Mouse (Mus musculus) hematopoietic stem cell, adult 5-6 weeks (primary cell): ENCODE measurements around the gene Svopl. TPM values are rescaled to one million over a fixed set of nuclear protein-coding genes. Genes with fewer than 3 reads are reported as not detected.
A peak's percentile ranks its signal among the peaks of the same experiment; 100 is the strongest.

Experiments
- ATAC-seq, 2 experiments: fragments of 125-278 bp in 1 of 2; replicated peaks in 1 of 2; 2 replicates each; pipeline ENCODE4 v1.8.0; 2016 to 2017; ENCODE audit warnings: inconsistent platforms in 2 of 2, mild to moderate bottlenecking in 2 of 2, moderate number of reproducible peaks in 2 of 2, low read depth in 1 of 2, moderate TSS enrichment in 1 of 2; ENCODE audit not compliant: low FRiP score in 2 of 2, poor library complexity in 2 of 2, severe bottlenecking in 2 of 2, insufficient read depth in 1 of 2, low TSS enrichment in 1 of 2
- total RNA-seq: library from RNA; stranded (forward); fragments of 172-1452, 232-1000 nt; gene quantifications from 2 replicates; pipeline ENCODE4 v1.2.3, GENCODE M21; 2017

Gene Svopl
- total RNA-seq, 1 experiment from 2014 or later: not detected

GRCm38 (mm10) chr6:38048800-38049561, 2.2 kb upstream of the Svopl start:
- no peak; a peak in 1 of 4 replicates for ATAC-seq

GRCm38 (mm10) chr6:38048003-38048402, 1.2 kb upstream of the Svopl start:
- ATAC-seq: 0 out of 4 replicates have a peak, but pooled peaks of 1 of the 2 experiments have one; percentile 22

DNA sequence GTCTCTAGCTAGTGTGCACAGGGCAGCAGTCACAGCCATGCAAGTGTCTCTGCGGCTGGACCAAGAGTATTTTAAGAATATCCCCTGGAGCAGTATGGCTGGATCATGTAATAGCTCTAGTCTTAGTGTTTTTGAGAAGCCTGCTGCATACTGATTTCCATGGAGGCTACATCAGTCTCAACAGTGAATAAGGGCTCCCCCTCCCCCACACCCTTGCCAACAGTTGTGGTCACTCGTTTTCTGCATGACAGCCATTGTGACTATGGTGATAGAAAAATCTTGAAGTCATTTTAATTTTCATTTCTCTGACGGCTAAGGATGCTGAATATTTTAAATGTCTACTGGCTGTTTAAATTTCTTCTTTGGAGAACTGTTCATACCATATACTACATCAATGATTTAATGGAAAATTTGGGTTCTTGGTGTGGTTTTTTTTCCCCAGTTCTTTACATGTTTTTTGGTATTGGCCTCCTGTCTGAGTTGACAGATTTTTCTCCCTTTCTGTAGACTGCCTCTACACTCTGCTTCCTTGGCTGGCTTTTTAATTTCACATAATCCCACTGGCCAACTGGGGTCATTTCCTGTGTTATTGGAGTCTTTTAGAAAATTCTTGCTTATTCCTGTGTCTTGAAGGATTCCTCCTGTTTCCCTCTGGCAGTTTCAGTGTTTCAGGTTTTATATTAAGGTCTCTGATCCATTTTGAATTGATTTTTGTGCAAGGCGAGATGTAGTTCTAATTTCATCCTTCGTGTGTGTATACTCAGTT, 13.8 kb downstream of the Svopl start:
- ATAC-seq: no peak

DNA sequence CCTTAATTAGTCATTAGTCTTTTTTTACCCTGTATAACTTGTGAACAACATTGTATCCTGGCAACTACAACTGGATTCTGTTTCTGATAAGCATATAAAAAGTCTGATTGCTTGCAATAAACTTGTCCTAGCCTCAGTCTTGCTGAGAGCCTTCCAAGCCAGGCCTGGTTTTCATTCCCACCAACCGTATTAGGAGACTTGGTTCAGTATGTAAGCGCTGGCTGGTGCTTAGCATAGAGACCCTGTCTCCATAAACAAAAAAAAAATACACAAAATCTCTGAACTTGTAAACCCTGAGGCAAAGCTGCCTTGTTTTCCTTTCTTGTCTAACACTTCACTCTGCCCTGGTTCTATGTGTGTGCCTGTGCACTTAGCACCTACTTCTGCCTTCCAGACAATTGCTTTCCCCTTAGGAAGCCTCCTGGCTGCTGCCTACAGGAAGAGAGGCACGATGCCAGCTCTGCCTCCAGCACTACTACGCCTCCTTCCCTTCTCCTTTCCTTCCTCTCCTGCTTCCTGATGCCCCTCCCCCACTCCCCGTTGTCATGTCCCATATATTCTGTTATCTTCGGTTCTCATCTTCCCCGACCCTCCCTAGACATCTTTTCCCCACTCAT, 14.8 kb downstream of the Svopl start:
- no peak for ATAC-seq

- no peak for ATAC-seq
Measured at GRCm38 (mm10) chr6:38028205-38028604, 18.6 kb downstream of the Svopl start.

DNA sequence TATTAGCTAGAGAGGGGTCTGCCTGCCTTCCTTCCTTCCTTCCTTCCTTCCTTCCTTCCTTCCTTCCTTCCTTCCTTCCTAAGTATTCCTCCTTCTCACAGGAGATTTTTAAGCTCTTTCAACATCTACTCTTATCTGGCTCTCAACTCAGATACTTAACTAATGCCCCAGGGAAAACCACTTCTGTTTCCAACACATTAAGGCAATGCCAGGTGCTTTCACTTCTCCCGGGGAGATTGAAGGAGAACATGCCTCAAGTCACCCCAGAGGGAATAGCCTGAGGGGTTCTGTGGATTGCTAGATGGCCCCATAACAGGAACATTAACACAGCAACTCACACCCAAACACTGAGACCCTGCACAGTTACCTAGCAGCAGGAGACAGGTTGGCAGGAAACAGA, 19.0 kb downstream of the Svopl start:
- ATAC-seq: no peak

DNA sequence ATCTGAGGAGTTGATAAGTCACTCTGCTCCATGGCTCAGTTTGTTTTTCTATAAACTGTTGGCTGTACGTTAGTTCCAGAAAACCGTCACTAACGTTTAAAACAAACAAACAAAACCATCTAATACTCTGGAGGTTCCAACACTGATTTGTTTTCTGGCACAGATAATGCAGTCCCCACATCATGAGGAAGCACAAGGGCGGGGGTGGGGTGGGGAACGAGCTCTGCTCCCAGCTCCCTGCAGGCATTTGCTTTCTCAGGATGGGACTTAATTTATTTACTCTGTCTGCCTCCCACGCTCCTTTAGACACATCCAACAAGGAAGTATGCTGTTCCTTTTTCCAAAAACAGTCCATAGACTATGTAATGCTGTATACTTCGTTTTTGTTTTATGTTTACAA, 23.5 kb downstream of the Svopl start:
- no peak for ATAC-seq

GRCm38 (mm10) chr6:38021406-38021805, 25.4 kb downstream of the Svopl start:
- no peak for ATAC-seq

GRCm38 (mm10) chr6:38012829-38013228, 34.0 kb downstream of the Svopl start:
- no peak for ATAC-seq

DNA sequence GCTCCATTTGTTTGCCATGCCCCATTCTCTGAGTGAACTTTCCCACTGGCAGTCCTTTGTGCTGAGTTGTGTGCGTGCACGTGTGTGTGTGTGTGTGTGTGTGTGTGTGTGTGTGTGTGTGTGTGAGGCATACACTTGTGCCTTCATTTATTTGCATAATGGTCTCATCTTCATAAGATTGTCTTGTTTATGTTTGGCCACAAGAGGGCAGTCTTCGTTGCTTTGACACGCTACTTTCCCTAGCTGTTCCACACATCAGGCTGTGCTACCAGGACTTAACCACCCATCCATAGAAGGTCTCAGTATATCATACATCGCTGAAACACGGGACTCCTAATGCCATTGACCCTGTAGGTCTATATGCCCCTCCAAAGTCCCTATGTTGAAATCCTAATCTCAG, 39.3 kb downstream of the Svopl start:
- ATAC-seq: peak; percentile 46 to 62; a peak in 3 of 4 replicates

- no peak for ATAC-seq
Measured at GRCm38 (mm10) chr6:37967386-37967785, 79.4 kb downstream of the Svopl start.

DNA sequence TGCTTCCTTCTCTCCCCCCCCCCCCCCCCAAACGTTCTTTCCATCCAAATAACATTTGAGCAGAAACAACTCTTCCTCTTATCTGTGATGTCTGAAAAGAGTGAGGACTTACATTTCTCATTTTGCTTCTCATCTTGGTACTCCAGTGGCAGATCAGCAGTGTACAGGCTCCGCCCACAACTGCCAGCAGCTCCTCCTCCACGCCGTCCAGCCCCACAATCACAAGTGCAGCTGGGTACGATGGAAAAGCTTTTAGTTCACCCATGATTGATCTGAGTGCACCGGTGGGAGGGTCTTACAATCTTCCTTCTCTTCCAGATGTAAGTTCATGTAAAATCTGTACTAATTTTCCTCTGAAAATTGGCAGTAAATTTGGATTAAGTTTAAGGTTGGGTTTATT, 95.5 kb downstream of the Svopl start:
- no peak for ATAC-seq

DNA sequence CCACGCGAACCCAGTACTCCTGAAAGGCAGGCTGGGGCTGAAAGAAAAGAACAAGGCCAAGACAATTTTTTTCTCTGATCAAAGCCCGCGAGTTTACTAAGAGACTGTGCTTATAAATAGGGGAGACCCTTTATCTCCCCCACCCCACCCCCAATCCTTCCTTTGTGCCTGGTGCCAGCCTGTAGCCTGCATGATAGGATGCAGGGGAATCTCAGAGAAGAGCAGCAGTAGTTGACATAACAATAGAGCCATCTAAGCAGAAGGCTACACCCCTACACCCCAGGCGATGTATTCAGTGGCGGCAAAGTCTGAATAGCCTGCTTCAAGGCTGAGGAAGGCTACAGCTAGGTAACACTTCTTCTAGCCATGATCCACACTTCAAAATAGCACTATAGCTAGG, 110.3 kb downstream of the Svopl start:
- ATAC-seq: no peak

Other genes with a start within 250 kb of the Svopl start
- gene Trim24, start 176.2 kb downstream of the Svopl start, total RNA-seq: 23.7 and 46.1 TPM in 2 replicates
- not detected in 2 replicates for gene Tmem213, start 62.3 kb upstream of the Svopl start, total RNA-seq
- gene Atp6v0a4, start 77.6 kb upstream of the Svopl start, total RNA-seq: not detected in 2 replicates
- gene D630045J12Rik, start 207.0 kb upstream of the Svopl start, total RNA-seq: 2.7 and 3.3 TPM in 2 replicates